Mouse (Mus musculus): ENCODE data around the gene Atg16l2. TPM values are rescaled to one million over a fixed set of nuclear protein-coding genes. Genes with fewer than 3 reads are reported as not detected.

Atg16l2 gene
- polyA plus RNA-seq, 1 experiment from 2014 or later: 24.5 TPM

DNA sequence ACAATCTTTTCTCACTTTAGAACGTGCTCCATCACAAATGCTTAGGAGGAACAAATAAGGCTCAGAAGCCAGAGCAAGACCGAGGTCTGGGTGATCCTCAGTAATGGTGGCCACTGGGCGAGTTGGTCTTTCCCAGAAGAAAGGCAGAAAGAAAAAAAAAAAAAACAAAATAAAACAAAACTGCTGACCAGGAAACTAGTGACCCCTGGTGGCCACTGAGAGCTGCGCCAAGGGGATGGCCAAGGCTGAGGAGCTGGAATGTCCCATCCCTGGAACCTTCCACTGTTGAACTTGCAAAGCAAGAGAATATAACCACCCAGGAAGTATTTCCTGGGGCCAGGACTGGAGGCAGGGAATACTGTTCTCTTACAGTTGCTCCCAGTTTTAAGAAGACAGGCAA is 13.6 kb downstream of the Atg16l2 start:
- no peak for ATAC-seq (ENCODE audit: low FRiP score, low read depth)
- H3K4me3 ChIP-seq: no peak overlapping the region
- WGBS: 44% methylated on average over 4 of the region's 4 CpGs
- no peaks in the 10 kb centered on the region for H3K9me3 ChIP-seq
- H3K27ac ChIP-seq: no peak overlapping the region
- no peaks in the 10 kb centered on the region for H3K27me3 ChIP-seq
- H3K4me1 ChIP-seq: no peaks in the 10 kb centered on the region
- H3K9ac ChIP-seq: no peak overlapping the region
- no peak overlapping the region for H3K4me2 ChIP-seq (replicated peaks)
- peaks cover 53% of the 10 kb centered on the region for H3K36me3 ChIP-seq

DNA sequence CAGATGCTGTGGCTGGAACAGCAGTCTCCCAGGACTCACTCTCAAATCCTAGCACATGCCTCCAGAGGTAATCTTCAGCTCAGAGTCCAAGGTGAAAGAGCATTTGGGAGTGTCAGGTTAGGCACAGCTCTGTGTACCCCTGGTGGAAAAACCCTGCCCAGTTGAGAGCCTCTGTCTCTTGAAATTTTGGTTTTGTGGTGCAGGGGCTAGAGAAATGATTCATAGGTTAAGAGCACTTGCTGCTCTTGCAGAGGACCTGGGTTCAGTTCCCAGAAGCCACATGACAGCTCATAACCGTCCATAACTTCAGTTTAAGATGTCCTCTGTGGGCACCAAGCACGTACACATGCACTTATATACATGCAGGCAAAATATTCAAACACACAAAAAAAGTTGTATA is 14.2 kb downstream of the Atg16l2 start:
- Histone ChIP-seq H3K27me3 (no peaks in the 10 kb centered on the region), H3K36me3 (peaks cover 57% of the 10 kb centered on the region), H3K4me1 (no peaks in the 10 kb centered on the region), H3K9ac (no peak overlapping the region), H3K27ac (peak overlapping the region; percentile 0; the same call in 1 of the 2 replicates), H3K4me2 (replicated peaks) (no peak overlapping the region), H3K4me3 (no peak overlapping the region), H3K9me3 (no peaks in the 10 kb centered on the region)
- WGBS: 81% methylated on average over 2 of the region's 2 CpGs
- ATAC-seq (ENCODE audit: low FRiP score, low read depth): no peak

DNA sequence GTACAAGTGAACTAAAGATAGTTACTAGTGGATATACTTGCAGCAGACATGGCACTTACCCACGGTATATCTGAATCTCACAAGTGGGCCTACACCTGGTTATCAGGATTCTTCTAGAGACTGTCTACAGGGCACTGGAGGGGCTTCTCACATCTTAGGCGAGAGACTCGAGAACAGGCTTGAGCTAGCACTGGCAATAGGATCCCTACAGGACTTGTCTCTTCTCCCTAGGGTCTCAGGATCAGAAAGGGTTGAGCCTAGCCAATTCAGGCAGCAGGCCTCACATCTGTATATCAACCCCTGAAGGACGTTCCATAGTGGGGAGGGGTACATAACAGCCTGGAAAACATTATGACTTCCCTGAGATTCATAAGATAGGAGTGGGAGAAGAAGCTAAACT is 15.2 kb downstream of the Atg16l2 start:
- H3K9me3 ChIP-seq: no peaks in the 10 kb centered on the region
- H3K4me2 ChIP-seq (replicated peaks): no peak overlapping the region
- WGBS: 80% methylated on average over 4 of the region's 4 CpGs
- peak overlapping the region; percentile 3; the same call in 1 of the 2 replicates for H3K27ac ChIP-seq
- no peaks in the 10 kb centered on the region for H3K27me3 ChIP-seq
- H3K4me3 ChIP-seq: no peak overlapping the region
- H3K4me1 ChIP-seq: no peaks in the 10 kb centered on the region
- peaks cover 63% of the 10 kb centered on the region for H3K36me3 ChIP-seq
- ATAC-seq (ENCODE audit: low FRiP score, low read depth): no peak
- H3K9ac ChIP-seq: no peak overlapping the region

DNA sequence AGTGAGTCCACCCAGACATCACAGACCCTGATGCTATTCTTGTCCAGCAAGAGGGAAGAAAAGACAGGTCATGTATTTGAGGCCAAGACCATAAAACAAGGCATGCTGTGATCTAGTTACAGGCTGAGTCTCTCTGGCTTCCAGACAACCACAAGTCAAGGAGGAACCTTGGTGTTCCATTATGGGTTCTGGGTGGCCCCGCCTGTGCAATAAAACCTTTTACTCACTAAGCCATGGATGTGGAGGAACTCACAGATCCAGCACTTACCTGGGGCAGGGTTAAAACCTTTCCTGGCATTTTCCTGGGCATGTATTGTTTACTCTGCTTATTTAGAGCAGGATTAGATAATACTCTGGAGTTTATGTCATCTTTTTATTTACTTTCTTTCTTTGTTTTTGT is 17.5 kb downstream of the Atg16l2 start:
- Histone ChIP-seq H3K4me2 (replicated peaks) (no peak overlapping the region), H3K4me1 (no peaks in the 10 kb centered on the region), H3K4me3 (no peak overlapping the region), H3K9ac (no peak overlapping the region), H3K9me3 (no peaks in the 10 kb centered on the region), H3K27ac (no peak overlapping the region), H3K27me3 (no peaks in the 10 kb centered on the region), H3K36me3 (peaks cover 60% of the 10 kb centered on the region)
- 66% methylated on average over 1 of the region's 1 CpGs for WGBS
- ATAC-seq (ENCODE audit: low FRiP score, low read depth): no peak

GRCm38 (mm10) chr7:101282721-101283120 is 19.3 kb downstream of the Atg16l2 start:
- H3K9me3 ChIP-seq: no peaks in the 10 kb centered on the region
- no peak overlapping the region for H3K9ac ChIP-seq
- no peaks in the 10 kb centered on the region for H3K4me1 ChIP-seq
- ATAC-seq (ENCODE audit: low FRiP score, low read depth): no peak
- H3K27me3 ChIP-seq: no peaks in the 10 kb centered on the region
- H3K4me3 ChIP-seq: no peak overlapping the region
- H3K36me3 ChIP-seq: peaks cover 68% of the 10 kb centered on the region
- no peak overlapping the region for H3K27ac ChIP-seq
- 91% methylated on average over 3 of the region's 3 CpGs for WGBS
- H3K4me2 ChIP-seq (replicated peaks): no peak overlapping the region

DNA sequence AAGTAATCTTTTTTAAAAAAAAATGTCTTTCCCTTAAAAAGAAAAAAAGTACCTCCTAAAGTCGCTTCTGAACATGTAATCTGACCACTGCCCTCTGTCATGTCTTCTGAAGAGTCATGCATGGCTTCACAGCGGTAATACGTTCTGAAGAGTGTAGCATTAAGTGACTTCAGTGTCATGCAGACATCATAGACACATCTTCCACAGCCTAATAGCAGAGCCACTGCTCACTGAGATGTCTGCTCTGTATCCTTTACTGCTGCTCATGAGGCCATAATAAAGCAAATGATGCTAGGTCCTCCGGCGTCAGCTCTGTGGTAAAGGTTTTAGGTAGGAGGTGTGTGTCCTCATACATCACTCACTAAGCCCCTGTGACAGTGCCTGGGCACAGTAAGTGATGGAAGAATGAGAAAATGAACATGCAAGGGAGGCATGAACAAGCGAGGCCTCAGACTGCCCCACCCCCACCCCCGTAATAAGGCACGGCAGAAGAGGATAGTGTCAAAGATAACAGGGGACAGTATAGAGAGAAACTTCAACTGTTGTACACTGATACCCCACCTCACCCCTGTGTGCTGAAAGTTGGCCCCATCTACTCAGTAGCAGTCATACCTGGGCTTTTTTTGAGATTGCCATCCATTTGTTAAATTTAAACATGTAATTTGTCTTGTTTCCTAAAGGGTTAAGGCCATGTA is 29.4 kb downstream of the Atg16l2 start:
- WGBS: 87% methylated on average over 8 of the region's 8 CpGs
- H3K27me3 ChIP-seq: no peaks in the 10 kb centered on the region
- peaks cover 48% of the 10 kb centered on the region for H3K36me3 ChIP-seq

GRCm38 (mm10) chr7:101271602-101272001 is 30.4 kb downstream of the Atg16l2 start:
- H3K4me3 ChIP-seq: no peak overlapping the region
- H3K27ac ChIP-seq: no peak overlapping the region
- H3K27me3 ChIP-seq: no peaks in the 10 kb centered on the region
- H3K36me3 ChIP-seq: peaks cover 38% of the 10 kb centered on the region
- H3K4me1 ChIP-seq: no peaks in the 10 kb centered on the region
- no peak for ATAC-seq (ENCODE audit: low FRiP score, low read depth)
- no peaks in the 10 kb centered on the region for H3K9me3 ChIP-seq
- H3K4me2 ChIP-seq (replicated peaks): no peak overlapping the region
- WGBS: 87% methylated on average over 1 of the region's 1 CpGs
- no peak overlapping the region for H3K9ac ChIP-seq

More for the DNA sequence above, 29.4 kb downstream of the Atg16l2 start:
- Histone ChIP-seq H3K4me2 (replicated peaks) (no peak overlapping the region), H3K4me1 (no peaks in the 10 kb centered on the region), H3K27ac (no peak overlapping the region), H3K9ac (no peak overlapping the region), H3K9me3 (no peaks in the 10 kb centered on the region), H3K4me3 (no peak overlapping the region)
- ATAC-seq (ENCODE audit: low FRiP score, low read depth): no peak

- Histone ChIP-seq H3K9ac (no peak overlapping the region), H3K27ac (no peak overlapping the region), H3K27me3 (no peaks in the 10 kb centered on the region), H3K4me1 (no peaks in the 10 kb centered on the region), H3K9me3 (no peaks in the 10 kb centered on the region), H3K4me2 (replicated peaks) (no peak overlapping the region), H3K36me3 (peaks cover 18% of the 10 kb centered on the region), H3K4me3 (no peak overlapping the region)
- 71% methylated on average over 3 of the region's 3 CpGs for WGBS
- ATAC-seq (ENCODE audit: low FRiP score, low read depth): no peak
Observed at GRCm38 (mm10) chr7:101267457-101268259, 34.4 kb downstream of the Atg16l2 start.

GRCm38 (mm10) chr7:101263511-101263910 is 38.5 kb downstream of the Atg16l2 start:
- no peak overlapping the region for H3K27ac ChIP-seq
- H3K27me3 ChIP-seq: no peaks in the 10 kb centered on the region
- H3K4me3 ChIP-seq: no peak overlapping the region
- no peaks in the 10 kb centered on the region for H3K4me1 ChIP-seq
- H3K4me2 ChIP-seq (replicated peaks): no peak overlapping the region
- H3K9ac ChIP-seq: no peak overlapping the region
- no peak for ATAC-seq (ENCODE audit: low FRiP score, low read depth)
- peaks cover 36% of the 10 kb centered on the region for H3K36me3 ChIP-seq
- H3K9me3 ChIP-seq: no peaks in the 10 kb centered on the region

DNA sequence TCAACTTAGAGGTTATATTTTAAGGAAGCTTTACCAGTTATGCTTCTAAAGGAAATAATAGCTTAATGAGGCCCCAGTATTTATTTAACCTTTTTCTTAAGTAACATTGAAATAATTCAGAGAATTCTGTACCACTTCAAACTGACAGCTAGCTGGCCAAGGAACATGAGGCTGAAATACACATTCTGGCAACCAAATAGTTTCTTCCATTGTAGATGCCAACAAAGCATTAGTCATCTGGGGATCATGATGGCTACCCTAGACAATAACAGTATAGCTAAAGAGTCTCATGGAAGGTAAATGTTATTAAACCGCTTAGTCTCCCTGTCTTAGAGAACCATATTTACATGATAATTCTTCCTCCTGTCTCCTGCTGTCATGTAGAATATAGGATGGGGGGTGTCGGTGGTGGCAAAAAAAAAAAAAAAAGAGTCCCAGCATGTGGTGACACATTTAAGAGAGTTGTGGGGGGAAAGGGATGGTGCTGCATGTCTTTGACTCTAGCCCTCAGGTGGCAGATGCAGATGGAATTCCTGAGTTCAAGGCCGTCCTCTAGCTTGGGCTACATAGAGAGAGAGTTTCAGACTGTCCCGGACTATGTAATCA is 40.0 kb downstream of the Atg16l2 start:
- no peaks in the 10 kb centered on the region for H3K4me1 ChIP-seq
- H3K4me3 ChIP-seq: no peak overlapping the region
- H3K36me3 ChIP-seq: peaks cover 36% of the 10 kb centered on the region
- H3K4me2 ChIP-seq (replicated peaks): no peak overlapping the region
- no peak overlapping the region for H3K9ac ChIP-seq
- no peaks in the 10 kb centered on the region for H3K9me3 ChIP-seq
- H3K27me3 ChIP-seq: no peaks in the 10 kb centered on the region
- H3K27ac ChIP-seq: no peak overlapping the region
- WGBS: 86% methylated on average over 4 of the region's 4 CpGs
- no peak for ATAC-seq (ENCODE audit: low FRiP score, low read depth)

- ATAC-seq (ENCODE audit: low FRiP score, low read depth): no peak
- H3K9me3 ChIP-seq: no peaks in the 10 kb centered on the region
- H3K27me3 ChIP-seq: no peaks in the 10 kb centered on the region
- H3K4me1 ChIP-seq: no peaks in the 10 kb centered on the region
- peaks cover 46% of the 10 kb centered on the region for H3K36me3 ChIP-seq
- no peak overlapping the region for H3K27ac ChIP-seq
- H3K9ac ChIP-seq: no peak overlapping the region
- no peak overlapping the region for H3K4me2 ChIP-seq (replicated peaks)
- no peak overlapping the region for H3K4me3 ChIP-seq
Observed at GRCm38 (mm10) chr7:101258482-101258881, 43.6 kb downstream of the Atg16l2 start.

DNA sequence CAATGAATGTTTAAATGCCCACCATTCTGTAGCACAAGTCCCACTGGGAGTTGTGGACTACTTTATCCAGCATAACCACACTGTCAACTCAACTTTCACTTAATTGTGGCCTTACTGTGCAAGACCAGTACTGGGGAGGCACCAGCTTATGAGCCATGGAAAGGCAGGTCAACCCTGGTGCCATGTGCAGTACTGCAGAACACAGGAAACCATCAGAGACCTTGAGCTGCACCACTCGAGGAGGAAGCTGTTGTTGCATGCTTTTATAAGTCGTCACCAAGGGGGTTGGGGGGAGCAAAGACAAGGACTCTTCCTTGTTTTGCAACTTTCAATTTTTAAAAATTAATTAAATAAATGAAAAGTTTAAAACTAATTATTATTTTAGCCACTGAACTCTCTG is 49.0 kb downstream of the Atg16l2 start:
- 74% methylated on average over 2 of the region's 2 CpGs for WGBS
- no peak for ATAC-seq (ENCODE audit: low FRiP score, low read depth)
- H3K4me3 ChIP-seq: no peak overlapping the region
- H3K4me1 ChIP-seq: no peaks in the 10 kb centered on the region
- H3K9ac ChIP-seq: no peak overlapping the region
- peaks cover 43% of the 10 kb centered on the region for H3K36me3 ChIP-seq
- H3K27me3 ChIP-seq: no peaks in the 10 kb centered on the region
- H3K27ac ChIP-seq: no peak overlapping the region
- no peak overlapping the region for H3K4me2 ChIP-seq (replicated peaks)
- H3K9me3 ChIP-seq: no peaks in the 10 kb centered on the region

All from limb, embryonic 13.5 days (tissue).